Mouse (Mus musculus) hindbrain, embryonic 15.5 days (tissue): ENCODE data around the gene Pex11a. TPM values are rescaled to one million over a fixed set of nuclear protein-coding genes. Genes with fewer than 3 reads are reported as not detected.
A peak's percentile ranks its signal among the peaks of the same experiment; 100 is the strongest.

Source experiments
- ATAC-seq: fragments of 200-750 bp; cut with Nextera tagmentation; 2 replicates; pipeline ENCODE4 v1.8.0; 2017; ENCODE audit warnings: low read depth, moderate number of reproducible peaks, moderate TSS enrichment; ENCODE audit not compliant: low FRiP score
- H3K27ac ChIP-seq: fragments of 300-500 bp; sonication (generic); replicated peaks from 2 replicates; pipeline ENCODE4 v1.5.1; 2015; ENCODE audit warnings: mild to moderate bottlenecking, inconsistent platforms
- H3K27me3 ChIP-seq: fragments of 300-500 bp; sonication (generic); 2 replicates; pipeline ENCODE4 v1.6.1; 2015; ENCODE audit warnings: control low read depth, inconsistent platforms
- H3K36me3 ChIP-seq: fragments of 300-500 bp; sonication (generic); 2 replicates; pipeline ENCODE4 v1.6.1; 2015; ENCODE audit warnings: control low read depth, inconsistent platforms
- H3K4me1 ChIP-seq: fragments of 300-500 bp; sonication (generic); replicated peaks from 2 replicates; pipeline ENCODE4 v1.6.1; 2015; ENCODE audit warnings: control low read depth, inconsistent platforms
- H3K4me2 ChIP-seq: fragments of 300-500 bp; sonication (generic); 2 replicates; pipeline ENCODE4 v1.6.1; 2015; ENCODE audit warnings: moderate library complexity, mild to moderate bottlenecking, inconsistent platforms
- H3K4me3 ChIP-seq: fragments of 300-500 bp; sonication (generic); 2 replicates; pipeline ENCODE4 v1.5.1; 2015; ENCODE audit warnings: mild to moderate bottlenecking, inconsistent platforms
- H3K9ac ChIP-seq: fragments of 300-500 bp; sonication (generic); 2 replicates; pipeline ENCODE4 v1.6.1; 2015; ENCODE audit warnings: inconsistent platforms
- H3K9me3 ChIP-seq: fragments of 300-500 bp; sonication (generic); 2 replicates; pipeline ENCODE4 v1.6.1; 2016; ENCODE audit warnings: control low read depth, inconsistent platforms
- WGBS: fragments of 180-500 bp; shearing (Covaris S2); methylation state at CpG from one replicate; pipeline ENCODE4 v1.1.7; 2015; 5-methylcytosine and 5-hydroxymethylcytosine counted together
- polyA plus RNA-seq: library from polyadenylated mRNA; unstranded; fragments of >200 nt; fragmentation: Nextera tagmentation; extraction: Ambion mirVana; gene quantifications from 2 replicates; pipeline ENCODE4 v1.2.1, GENCODE M21; 2015

The Pex11a gene
- polyA plus RNA-seq, 1 experiment from 2014 or later: 12.6 TPM

DNA sequence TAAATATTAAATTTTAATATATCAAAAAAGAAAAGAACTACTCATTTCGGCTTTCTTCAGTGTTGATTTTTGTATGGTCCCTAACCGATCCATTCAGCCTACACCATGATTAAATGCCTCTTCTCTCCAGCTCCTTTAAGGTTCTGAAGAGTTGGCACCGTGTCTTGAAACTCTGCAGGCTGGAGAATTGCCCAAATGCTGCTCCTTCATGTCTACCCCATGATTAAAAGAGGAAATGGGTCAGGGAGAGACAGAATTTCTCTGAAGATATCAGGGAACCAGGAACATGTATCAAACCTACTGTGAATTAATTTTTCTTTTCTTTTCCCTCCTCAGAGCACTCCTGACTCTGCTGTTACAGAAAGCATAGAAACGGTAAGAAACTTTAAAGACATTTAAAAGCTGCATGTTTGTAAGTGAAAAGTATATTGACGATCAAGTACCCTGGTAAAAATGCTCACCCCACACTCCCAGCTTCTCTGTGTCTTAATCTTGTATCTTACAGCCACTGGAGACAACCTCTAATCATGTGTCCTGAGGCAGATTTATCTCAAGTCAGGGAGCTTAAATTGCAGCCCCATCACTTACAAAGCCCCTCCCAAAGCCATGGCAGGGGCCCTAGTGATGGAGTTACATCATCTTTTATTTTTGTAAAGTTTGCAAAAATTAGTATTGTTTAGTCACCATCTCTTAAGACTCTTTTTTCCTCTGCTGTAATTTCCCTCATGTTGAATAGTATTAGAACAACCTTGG, 18.4 kb upstream of the Pex11a start:
- no peaks in the 10 kb centered on the region for H3K36me3 ChIP-seq
- H3K4me2 ChIP-seq: no peak overlapping the region
- no peak for ATAC-seq
- H3K4me1 ChIP-seq: no peaks in the 10 kb centered on the region
- H3K4me3 ChIP-seq: no peak overlapping the region
- H3K9me3 ChIP-seq: no peaks in the 10 kb centered on the region
- H3K27me3 ChIP-seq: no peaks in the 10 kb centered on the region
- WGBS: 77% methylated on average over 5 of the region's 5 CpGs
- no peak overlapping the region for H3K27ac ChIP-seq
- H3K9ac ChIP-seq: no peak overlapping the region

DNA sequence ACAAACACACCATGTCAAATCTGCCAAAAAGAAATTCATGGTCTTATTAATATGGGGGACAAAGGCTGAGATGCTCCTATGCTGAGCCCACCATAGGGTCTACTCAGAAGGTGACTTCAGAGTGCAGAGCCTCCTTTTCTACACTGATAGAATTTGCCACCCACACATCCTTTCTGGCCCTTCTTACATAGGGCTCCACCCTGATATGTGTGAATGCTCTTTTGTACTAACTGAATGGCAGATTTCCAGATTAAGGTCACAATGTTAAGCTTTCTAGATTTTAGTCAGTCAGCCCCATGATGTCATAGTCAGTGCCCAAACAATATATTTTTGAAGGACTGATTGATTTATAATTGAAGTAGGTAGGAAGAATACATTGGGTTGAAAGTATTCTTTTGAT, 16.8 kb upstream of the Pex11a start:
- H3K9ac ChIP-seq: no peak overlapping the region
- no peak overlapping the region for H3K27ac ChIP-seq
- no peak overlapping the region for H3K4me2 ChIP-seq
- H3K27me3 ChIP-seq: no peaks in the 10 kb centered on the region
- no peaks in the 10 kb centered on the region for H3K4me1 ChIP-seq
- ATAC-seq: no peak
- no peak overlapping the region for H3K4me3 ChIP-seq
- no peaks in the 10 kb centered on the region for H3K36me3 ChIP-seq
- no peaks in the 10 kb centered on the region for H3K9me3 ChIP-seq

DNA sequence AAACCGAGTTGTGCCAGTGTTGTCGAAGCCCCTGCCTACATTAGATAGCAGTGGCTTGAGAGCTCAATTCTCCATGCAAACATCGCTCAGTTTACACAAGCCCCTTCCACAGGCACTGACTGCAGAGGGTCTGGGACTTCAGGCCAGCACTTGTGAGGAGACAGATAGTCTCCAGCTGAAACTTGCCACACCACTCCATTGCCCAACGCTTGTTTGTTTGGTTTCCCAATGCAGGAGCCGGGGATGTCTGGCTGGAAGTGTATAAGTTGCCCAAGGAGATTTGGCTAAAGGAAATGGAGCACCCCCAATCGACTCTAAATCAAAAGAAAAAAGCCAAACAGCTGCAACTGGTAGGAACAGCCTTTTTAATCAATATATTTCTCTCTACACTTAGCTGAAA, 15.2 kb upstream of the Pex11a start:
- Histone ChIP-seq H3K9ac (no peak overlapping the region), H3K36me3 (no peaks in the 10 kb centered on the region), H3K9me3 (no peaks in the 10 kb centered on the region), H3K4me2 (no peak overlapping the region), H3K27me3 (no peaks in the 10 kb centered on the region), H3K4me1 (no peaks in the 10 kb centered on the region), H3K27ac (no peak overlapping the region), H3K4me3 (no peak overlapping the region)
- whole genome bisulfite sequencing: 83% methylated on average over 6 of the region's 6 CpGs
- ATAC-seq: no peak

DNA sequence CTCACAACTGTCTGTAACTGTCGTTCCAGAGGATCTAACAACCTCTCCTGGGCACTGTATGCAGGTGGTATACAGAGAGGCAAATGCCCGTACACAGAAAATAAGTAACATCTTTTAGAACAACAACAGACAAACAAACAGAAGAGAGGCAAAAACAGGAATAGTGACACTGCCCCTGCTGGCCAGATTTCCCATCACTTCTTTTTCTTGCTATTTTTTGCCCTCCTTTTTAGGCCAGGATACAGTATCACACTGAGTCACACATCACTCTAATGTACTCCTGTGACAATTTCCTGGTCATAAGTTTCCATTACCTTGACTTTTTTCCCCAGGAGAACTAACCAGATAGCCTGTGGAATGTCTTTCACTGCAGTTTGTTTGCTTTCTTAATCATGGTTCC, 13.4 kb upstream of the Pex11a start:
- H3K36me3 ChIP-seq: no peaks in the 10 kb centered on the region
- no peak overlapping the region for H3K4me3 ChIP-seq
- WGBS: 48% methylated on average over 2 of the region's 2 CpGs
- no peaks in the 10 kb centered on the region for H3K27me3 ChIP-seq
- no peaks in the 10 kb centered on the region for H3K9me3 ChIP-seq
- H3K9ac ChIP-seq: no peak overlapping the region
- H3K27ac ChIP-seq: no peak overlapping the region
- no peaks in the 10 kb centered on the region for H3K4me1 ChIP-seq
- no peak for ATAC-seq
- H3K4me2 ChIP-seq: no peak overlapping the region

DNA sequence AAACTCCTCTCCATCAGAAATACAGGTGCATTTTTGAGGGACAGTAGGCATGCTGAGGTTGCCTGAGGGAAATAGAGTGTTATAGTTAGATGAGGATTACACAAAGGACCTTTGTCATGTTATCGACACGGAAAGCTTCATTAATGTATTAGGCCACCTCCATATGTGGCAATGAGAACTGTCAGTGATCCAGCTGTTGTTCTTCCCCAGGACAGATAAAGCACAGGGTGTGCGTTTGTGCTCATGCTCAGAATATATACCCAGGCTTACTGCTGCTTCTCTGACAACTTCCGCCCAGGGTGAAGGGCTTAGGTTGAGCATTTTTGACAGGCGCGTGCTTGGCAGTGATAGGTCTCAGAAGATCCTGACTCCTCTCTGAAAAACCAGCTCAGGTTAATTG, 6.6 kb upstream of the Pex11a start:
- H3K9me3 ChIP-seq: no peaks in the 10 kb centered on the region
- H3K27ac ChIP-seq: no peak overlapping the region
- no peaks in the 10 kb centered on the region for H3K4me1 ChIP-seq
- WGBS: 84% methylated on average over 6 of the region's 6 CpGs
- H3K9ac ChIP-seq: no peak overlapping the region
- no peaks in the 10 kb centered on the region for H3K36me3 ChIP-seq
- H3K27me3 ChIP-seq: peaks cover 3% of the 10 kb centered on the region; the same call in 1 of the 2 replicates
- H3K4me2 ChIP-seq: no peak overlapping the region
- no peak overlapping the region for H3K4me3 ChIP-seq
- ATAC-seq: no peak

DNA sequence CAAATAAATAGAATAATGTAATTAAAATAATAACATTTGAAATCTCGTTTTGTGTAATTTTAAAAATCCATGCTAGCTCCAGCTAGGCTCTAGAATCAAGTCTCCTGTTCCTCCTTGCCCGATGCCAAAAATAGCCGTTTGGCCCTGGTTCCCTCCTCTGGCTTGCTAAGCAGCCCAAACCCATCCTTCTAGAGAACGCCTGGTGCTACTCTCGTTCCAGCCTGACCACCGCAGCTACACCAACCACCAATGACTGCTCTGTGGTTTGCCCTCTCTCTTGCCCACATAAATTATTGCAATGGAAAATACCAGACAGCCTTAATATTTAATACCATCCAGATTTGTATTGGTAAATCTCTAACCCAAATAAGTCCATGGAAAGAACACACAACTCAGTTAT, 4.7 kb upstream of the Pex11a start:
- no peaks in the 10 kb centered on the region for H3K36me3 ChIP-seq
- 85% methylated on average over 6 of the region's 6 CpGs for WGBS
- H3K4me2 ChIP-seq: no peak overlapping the region
- H3K27ac ChIP-seq: no peak overlapping the region
- H3K9ac ChIP-seq: no peak overlapping the region
- no peak for ATAC-seq
- peaks cover 8% of the 10 kb centered on the region for H3K4me1 ChIP-seq
- peaks cover 3% of the 10 kb centered on the region; the same call in 1 of the 2 replicates for H3K27me3 ChIP-seq
- no peak overlapping the region for H3K4me3 ChIP-seq
- no peaks in the 10 kb centered on the region for H3K9me3 ChIP-seq

DNA sequence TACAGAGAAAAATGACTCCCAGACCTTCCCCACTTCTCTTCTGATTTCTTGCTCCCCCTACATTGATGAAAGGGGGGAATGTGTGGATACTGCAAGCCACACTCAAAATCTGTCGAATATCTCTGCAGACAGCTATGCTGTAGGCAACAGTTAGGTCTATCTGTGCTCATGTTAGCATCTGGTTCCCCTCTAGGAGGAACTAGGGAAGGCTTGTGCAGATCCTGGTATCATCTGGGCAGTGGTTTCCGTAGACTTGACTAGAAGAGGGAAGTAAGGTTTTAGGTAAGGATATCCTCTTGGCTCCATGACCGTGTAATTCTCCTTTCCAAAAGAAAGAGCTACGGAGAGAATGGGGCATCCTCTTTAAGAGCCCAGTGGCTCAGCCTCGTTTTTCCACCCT, 1.7 kb upstream of the Pex11a start:
- no peak overlapping the region for H3K4me2 ChIP-seq
- H3K36me3 ChIP-seq: no peaks in the 10 kb centered on the region
- peaks cover 12% of the 10 kb centered on the region for H3K4me1 ChIP-seq
- no peak for ATAC-seq
- H3K9ac ChIP-seq: no peak overlapping the region
- peaks cover 3% of the 10 kb centered on the region; the same call in 1 of the 2 replicates for H3K27me3 ChIP-seq
- no peak overlapping the region for H3K27ac ChIP-seq
- H3K9me3 ChIP-seq: no peaks in the 10 kb centered on the region
- 76% methylated on average over 5 of the region's 5 CpGs for WGBS
- no peak overlapping the region for H3K4me3 ChIP-seq

DNA sequence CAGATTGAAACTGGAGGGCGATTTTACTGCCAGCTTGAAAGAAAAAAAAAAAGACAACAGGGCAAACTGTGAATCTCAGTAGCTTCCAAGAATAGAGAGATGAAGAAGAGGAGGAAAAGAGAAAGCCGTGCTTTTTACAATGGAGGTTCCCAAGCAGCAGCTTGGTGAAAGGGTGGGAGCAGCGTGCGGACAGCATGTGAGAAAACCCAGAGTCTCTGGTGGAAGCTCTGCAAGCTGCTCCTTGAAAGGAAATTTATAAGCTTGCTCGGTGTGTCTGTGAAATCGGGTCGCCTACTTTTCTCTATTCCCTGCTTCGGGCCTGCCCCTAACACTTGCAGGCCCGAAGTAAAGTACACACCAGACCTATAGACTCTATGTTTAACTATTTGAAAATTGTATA, 1.1 kb upstream of the Pex11a start:
- no peak overlapping the region for H3K4me3 ChIP-seq
- H3K36me3 ChIP-seq: no peaks in the 10 kb centered on the region
- no peak overlapping the region for H3K9ac ChIP-seq
- 94% methylated on average over 9 of the region's 9 CpGs for WGBS
- H3K9me3 ChIP-seq: no peaks in the 10 kb centered on the region
- no peak overlapping the region for H3K27ac ChIP-seq
- no peak overlapping the region for H3K4me2 ChIP-seq
- no peak for ATAC-seq
- peaks cover 3% of the 10 kb centered on the region; the same call in 1 of the 2 replicates for H3K27me3 ChIP-seq
- peaks cover 12% of the 10 kb centered on the region for H3K4me1 ChIP-seq

DNA sequence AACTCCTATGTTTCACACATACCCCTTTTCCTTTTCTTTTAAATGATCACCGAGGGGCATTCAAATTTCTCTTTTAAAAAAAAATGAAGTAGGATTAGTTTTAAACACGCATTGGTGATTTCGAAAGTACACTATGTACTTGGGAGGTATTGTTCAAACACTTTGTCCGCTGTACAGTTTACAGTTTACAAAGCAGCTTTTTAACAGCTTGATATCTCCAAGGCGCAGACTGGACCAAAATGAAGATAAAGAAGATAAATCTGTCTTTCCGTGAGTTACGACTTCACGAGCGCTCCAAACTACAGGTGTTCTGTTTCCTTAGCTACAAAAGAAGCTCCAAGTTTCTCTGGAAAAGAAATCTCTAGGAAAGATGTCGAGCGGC, 663 bp downstream of the Pex11a start:
- peak overlapping the region; percentile 83 for H3K4me3 ChIP-seq
- no peak for ATAC-seq
- WGBS: 24% methylated on average over 11 of the region's 11 CpGs
- H3K4me2 ChIP-seq: peak overlapping the region; percentile 100
- H3K27me3 ChIP-seq: no peaks in the 10 kb centered on the region
- H3K4me1 ChIP-seq: peaks cover 12% of the 10 kb centered on the region
- H3K9me3 ChIP-seq: no peaks in the 10 kb centered on the region
- no peak overlapping the region for H3K27ac ChIP-seq
- H3K36me3 ChIP-seq: no peaks in the 10 kb centered on the region
- peak overlapping the region; percentile 63 for H3K9ac ChIP-seq

DNA sequence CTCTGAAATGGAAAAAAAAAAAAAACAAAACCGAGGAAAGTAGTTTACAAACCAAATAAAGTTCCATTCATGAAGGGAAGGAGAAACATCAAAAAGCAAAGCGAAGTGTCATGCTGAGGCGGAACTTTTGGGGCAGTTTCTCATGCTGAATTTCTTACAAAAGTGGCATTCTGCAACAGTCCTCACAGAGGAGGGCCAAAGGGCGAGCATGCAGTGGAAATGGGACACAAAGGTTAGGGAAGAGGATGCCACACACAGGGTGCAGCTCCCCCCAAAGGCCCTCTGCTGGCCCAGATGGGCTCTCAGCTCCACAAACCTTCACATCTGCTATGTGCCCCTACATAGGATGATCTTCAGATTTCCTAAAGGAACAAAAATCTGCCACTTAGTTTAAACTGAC, 2.7 kb downstream of the Pex11a start:
- no peak overlapping the region for H3K9ac ChIP-seq
- H3K9me3 ChIP-seq: no peaks in the 10 kb centered on the region
- no peaks in the 10 kb centered on the region for H3K27me3 ChIP-seq
- no peaks in the 10 kb centered on the region for H3K36me3 ChIP-seq
- no peak overlapping the region for H3K27ac ChIP-seq
- no peak for ATAC-seq
- WGBS: 85% methylated on average over 4 of the region's 4 CpGs
- no peak overlapping the region for H3K4me3 ChIP-seq
- H3K4me2 ChIP-seq: no peak overlapping the region
- H3K4me1 ChIP-seq: peaks cover 12% of the 10 kb centered on the region

DNA sequence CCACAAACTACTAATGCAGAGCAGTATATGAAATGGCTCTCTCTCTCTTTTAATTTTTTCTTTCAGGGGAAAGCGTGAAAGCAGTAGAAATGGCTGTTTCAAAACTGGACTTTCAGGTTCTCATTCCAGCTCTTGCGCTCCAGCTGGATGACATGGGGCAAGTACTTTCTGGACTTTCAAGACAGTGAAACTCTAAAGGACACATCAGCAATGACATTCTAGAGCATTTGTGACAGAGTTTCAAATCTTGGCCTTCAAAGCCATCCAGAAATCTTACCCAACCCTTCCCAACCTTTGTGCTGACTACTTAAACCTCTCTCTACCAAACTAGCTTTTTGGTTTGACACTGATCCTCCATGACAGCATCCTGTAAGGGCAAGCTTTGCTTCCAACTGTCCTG, 4.0 kb downstream of the Pex11a start:
- Histone ChIP-seq H3K36me3 (no peaks in the 10 kb centered on the region), H3K9me3 (no peaks in the 10 kb centered on the region), H3K27me3 (no peaks in the 10 kb centered on the region), H3K4me2 (no peak overlapping the region), H3K9ac (no peak overlapping the region), H3K27ac (no peak overlapping the region), H3K4me3 (no peak overlapping the region), H3K4me1 (peaks cover 12% of the 10 kb centered on the region)
- WGBS: 99% methylated on average over 2 of the region's 2 CpGs
- ATAC-seq: no peak

DNA sequence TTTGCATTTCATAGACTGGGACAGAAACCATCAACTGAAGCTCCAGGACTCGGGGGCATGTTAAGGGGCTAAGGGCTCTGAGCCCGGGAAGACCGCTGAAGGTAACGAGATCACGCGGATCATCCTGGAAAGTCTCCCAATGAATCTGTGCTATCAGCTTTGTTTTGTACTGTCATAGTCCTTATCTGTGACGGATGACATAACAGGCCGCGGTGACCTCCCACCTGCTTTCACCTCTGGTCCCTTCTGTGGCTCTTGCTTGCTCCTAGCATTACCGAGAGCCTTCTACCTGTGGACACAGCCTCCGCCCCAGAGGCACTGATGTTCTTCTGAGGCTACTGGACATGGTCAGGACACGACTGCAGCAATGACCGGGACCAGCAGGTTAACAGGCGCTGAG, 6.4 kb downstream of the Pex11a start:
- Histone ChIP-seq H3K9me3 (no peaks in the 10 kb centered on the region), H3K36me3 (no peaks in the 10 kb centered on the region), H3K4me3 (no peak overlapping the region), H3K27ac (no peak overlapping the region), H3K27me3 (no peaks in the 10 kb centered on the region), H3K4me2 (no peak overlapping the region), H3K4me1 (no peaks in the 10 kb centered on the region), H3K9ac (no peak overlapping the region)
- WGBS: 93% methylated on average over 14 of the region's 14 CpGs
- no peak for ATAC-seq

DNA sequence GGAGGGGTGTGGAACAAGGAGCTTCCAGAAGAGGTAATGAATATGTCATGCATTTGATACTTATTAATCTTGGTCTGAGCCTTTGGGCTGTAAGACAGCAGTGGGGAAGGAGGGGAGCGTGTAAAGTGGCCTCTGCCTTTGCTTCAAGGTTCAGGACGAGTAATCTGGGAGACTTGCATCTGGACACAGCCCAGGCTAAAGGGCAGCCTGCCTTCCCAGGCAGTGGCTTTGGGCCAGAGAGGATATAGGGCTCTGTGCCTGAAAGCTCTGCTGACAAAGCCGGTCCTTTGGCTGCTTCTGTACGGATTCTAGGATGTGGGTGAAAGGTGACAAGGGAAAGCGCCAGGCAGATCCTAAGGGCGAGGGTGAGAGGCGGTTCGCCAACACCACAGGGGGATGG, 8.4 kb downstream of the Pex11a start:
- H3K4me2 ChIP-seq: no peak overlapping the region
- 84% methylated on average over 8 of the region's 8 CpGs for WGBS
- no peak for ATAC-seq

More for the DNA sequence above, 8.4 kb downstream of the Pex11a start:
- H3K27ac ChIP-seq: no peak overlapping the region
- H3K27me3 ChIP-seq: no peaks in the 10 kb centered on the region
- no peak overlapping the region for H3K4me3 ChIP-seq
- no peak overlapping the region for H3K9ac ChIP-seq
- no peaks in the 10 kb centered on the region for H3K4me1 ChIP-seq
- no peaks in the 10 kb centered on the region for H3K9me3 ChIP-seq
- no peaks in the 10 kb centered on the region for H3K36me3 ChIP-seq
